Mouse (Mus musculus) ES-CJ7 (cell line): Measurements from ENCODE around the gene Sema3b.

ENCODE experiments used
- DNase-seq: peaks from one replicate; pipeline ENCODE4 v3.0.0; 2011; ENCODE audit warnings: low read depth, low spot score

Sema3b gene

DNA sequence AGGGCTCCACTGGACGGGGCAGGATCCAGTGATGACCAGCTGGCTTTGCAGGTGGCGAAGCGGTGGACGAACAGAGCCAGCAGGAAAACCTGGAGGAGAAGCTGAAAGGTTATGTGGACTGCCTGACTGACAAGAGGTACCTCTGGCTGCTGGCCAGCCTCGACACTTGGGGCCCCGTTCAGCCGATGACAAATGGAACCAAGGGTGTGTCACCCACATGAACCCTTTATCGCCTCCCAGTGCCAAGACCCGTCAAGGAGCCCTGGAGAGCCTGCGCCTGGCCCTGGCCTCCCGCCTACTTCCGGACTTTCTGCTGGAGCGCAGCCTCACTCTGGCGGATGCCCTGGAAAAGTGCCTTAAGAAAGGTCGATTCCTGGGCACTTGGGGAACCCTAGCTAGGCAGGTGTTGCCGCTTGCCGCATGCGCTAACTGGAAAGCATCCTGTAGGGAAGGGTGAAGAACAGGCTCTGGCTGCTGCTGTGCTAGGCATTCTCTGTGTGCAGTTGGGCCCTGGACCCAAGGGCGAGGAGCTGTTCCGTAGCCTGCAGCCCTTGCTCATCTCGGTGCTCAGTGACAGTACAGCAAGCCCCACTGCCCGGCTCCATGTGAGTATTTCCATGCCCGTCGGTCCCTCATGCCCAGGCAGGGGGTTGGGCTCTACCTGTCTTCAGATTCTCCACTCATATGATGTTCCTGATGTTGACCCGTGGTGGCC lies 18.8 kb downstream of the Sema3b start:
- DNase-seq: peak; percentile 76

DNA sequence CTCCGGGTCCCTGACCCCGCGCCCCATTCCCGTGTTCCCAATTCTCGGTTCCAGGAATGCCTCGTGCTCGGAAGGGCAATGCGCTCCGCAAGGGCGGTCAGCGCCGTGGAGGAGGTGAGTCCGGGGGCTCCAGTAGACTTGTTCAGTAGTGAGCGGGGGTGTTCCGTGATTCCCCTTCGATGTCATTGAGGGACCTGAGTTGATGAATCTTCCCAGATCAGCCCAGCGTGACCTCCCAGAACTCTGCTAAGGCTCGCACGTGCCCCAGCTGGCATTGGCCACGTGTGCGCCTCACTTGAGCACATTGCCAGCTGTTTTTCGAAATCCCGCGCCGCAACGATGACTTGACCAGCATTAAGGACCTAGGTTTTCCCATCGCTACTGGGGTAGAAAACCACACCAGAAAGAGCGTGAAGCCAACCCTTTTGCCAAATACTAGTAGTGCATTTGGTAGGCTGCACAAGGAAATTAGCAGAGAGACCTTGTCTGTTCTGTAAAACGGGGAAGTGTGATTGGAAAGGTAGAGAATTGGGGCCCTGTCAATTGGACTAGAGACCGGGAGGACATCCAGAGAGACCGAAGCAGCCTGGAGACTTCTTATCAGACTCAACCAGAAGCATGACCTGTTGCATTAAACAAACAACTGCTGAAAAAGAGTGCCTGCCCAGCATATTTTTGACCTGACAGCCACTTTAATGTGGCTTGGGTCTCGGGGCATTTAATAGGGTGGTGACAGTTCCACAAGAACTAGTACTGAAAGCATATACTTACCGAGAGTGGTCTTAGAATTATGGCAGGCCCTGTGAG lies 21.0 kb downstream of the Sema3b start:
- DNase-seq: peak; percentile 47

DNA sequence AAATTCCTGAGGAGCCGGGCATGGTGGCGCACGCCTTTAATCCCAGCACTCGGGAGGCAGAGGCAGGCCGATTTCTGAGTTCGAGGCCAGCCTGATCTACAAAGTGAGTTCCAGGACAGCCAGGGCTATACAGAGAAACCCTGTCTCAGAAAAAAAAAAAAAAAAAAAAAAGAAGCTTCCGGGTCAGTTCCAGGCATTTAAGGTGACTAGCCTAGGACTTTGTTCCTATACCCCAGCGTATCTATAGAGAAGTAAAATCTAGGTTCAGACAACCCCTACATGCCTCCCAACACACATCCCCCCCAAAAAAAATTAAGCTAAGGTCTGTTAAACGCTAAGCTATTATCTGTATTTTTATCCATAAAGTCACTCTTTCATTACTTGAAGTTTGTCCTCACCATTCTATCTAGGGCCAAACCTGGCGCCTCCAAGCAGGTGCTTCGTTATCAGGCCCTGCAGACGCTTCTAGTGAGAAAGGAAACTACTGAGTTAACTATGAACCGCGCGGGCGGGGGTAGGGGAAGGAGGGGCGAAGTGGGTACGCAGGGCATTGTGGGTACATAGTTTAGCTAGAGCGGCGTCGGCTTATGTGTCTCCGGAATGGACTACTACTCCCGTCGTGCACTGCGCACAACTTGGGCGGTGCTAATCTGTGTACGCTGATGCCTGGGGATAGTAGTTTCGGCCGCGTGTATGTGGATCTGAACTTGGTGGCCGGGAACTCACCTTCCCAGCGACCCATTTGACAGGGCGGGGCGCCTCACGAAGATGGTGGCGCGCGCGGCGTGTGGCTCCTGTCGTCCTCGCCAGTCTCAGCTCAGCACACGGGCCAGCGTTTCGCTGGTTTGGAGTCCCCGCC lies 21.8 kb downstream of the Sema3b start, which contains the start of gene Ifrd2:
Ifrd2 (plus strand) TSS at position 669 of the 859 bp plus-strand sequence.
- DNase-seq: peak; percentile 99

GRCm38 (mm10) chr9:107586504-107586903 lies 22.5 kb downstream of the Sema3b start:
- no peak for DNase-seq

DNA sequence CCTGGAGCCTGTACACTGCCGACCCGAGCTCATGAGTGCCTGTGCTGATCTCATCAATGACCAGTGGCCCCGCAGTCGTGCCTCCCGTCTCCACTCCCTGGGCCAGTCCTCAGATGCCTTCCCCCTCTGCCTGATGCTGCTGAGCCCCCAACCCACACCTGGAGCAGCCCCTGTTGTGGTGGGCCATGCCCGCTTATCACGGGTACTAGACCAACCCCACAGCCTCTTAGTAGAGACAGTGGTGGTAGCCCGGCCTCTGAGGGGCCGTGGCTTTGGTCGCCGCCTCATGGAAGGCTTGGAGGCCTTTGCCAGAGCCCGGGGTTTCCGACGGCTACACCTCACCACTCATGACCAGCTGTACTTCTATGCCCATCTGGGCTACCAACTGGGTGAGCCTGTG lies 25.9 kb downstream of the Sema3b start:
- DNase-seq: no peak

- no peak for DNase-seq
These were observed 26.4 kb downstream of the Sema3b start for GRCm38 (mm10) chr9:107582509-107583062.

DNA sequence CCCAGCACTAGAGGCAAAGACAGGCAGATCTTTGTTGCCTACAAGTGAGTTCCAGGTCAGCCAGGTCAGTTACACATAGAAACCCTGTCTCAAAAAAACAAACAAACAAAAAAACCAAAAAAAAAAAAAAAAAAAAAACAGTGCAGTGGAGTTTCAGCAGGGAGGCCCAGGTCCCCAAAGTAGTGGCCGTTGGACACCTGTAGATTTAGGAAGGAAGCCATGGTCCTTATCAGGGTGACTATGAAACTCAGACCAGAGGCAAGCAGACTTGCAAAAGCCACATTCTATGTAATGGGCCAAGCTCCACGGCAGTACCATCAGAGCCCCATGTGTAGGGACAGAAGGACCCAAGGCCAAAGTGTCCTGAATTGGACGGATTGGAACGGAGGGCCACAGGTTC lies 27.4 kb downstream of the Sema3b start:
- no peak for DNase-seq

- DNase-seq: peak; percentile 85
These were observed 28.3 kb downstream of the Sema3b start, which contains the start of gene Hyal3 for GRCm38 (mm10) chr9:107580501-107581317. Gene Hyal3, plus strand, starts transcription at chr9:107580818.

DNA sequence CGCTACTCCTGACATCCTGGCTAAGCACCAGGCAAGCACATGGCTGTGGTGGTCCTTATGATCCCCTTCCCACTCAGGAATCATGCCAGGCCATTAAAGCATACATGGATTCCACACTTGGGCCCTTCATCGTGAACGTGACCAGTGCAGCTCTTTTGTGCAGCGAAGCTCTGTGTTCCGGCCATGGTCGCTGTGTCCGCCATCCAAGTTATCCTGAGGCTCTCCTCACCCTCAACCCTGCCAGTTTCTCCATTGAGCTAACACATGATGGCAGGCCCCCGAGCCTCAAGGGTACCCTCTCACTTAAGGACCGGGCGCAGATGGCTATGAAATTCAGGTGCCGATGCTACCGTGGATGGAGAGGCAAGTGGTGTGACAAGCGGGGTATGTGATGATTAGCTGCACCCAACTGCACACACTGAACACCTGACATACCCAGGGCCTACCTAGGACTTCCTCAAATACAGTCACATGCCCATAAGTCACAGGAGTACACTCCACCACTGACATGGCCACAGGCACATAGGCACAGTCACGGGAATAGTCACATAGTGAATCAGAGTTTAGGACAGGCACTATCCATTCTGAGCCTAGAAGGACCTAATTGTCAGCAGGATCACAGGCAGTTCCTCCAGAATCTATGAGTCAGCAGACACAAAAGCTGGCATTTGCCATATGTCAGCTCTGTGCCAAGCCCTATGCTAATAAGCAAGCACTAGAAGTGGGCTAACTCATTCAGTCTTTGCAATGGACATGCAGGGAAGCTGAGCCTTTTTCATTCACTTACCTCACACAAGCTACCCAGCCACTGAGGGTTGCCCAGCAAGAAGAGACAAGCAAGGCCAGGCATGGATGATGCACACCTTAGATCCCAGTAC lies 29.8 kb downstream of the Sema3b start:
- no peak for DNase-seq

- DNase-seq: no peak
These were observed 30.4 kb downstream of the Sema3b start, which contains the start of gene Naa80 for GRCm38 (mm10) chr9:107578587-107578986. Gene Naa80, plus strand, starts transcription at chr9:107578887.

GRCm38 (mm10) chr9:107577871-107578270 lies 31.2 kb downstream of the Sema3b start:
- no peak for DNase-seq

DNA sequence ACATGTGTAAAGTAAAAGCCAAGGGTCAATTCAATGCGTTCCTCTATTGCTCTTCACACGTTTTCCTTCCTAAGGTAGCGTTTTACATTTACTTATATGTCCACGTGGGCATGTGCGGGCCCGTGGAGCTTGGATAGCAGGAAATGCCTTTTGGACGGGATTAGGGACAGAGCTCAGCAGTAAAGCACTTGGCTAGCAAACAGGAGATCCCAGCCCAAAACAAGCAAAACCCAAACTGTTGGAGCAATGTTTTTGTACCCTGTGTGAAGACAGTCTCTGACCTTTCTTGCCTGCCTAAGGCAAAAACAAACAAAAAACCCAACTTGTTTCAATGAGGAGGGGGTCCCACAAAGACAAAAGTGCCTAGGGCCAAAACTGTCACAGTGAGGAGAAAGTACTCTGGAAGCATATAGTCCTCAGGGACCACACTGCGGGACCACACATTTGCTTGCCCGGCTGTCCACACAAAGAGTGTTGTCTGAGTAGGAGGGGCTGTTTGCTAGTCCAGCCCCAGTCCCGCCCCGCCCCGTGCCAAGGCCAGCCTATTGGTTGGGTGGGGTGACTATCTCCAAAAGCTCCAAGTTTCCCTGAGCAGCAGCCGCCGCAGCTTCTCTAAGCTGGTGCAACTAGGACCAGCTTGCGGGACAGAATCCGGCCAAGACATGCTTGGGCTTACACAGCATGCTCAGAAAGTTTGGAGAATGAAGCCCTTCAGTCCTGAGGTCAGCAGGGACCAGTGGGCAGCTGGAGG lies 32.5 kb downstream of the Sema3b start, which contains the start of gene Hyal1:
Hyal1 (plus strand) TSS at position 571 of the 751 bp plus-strand sequence.
- DNase-seq: peak; percentile 86

DNA sequence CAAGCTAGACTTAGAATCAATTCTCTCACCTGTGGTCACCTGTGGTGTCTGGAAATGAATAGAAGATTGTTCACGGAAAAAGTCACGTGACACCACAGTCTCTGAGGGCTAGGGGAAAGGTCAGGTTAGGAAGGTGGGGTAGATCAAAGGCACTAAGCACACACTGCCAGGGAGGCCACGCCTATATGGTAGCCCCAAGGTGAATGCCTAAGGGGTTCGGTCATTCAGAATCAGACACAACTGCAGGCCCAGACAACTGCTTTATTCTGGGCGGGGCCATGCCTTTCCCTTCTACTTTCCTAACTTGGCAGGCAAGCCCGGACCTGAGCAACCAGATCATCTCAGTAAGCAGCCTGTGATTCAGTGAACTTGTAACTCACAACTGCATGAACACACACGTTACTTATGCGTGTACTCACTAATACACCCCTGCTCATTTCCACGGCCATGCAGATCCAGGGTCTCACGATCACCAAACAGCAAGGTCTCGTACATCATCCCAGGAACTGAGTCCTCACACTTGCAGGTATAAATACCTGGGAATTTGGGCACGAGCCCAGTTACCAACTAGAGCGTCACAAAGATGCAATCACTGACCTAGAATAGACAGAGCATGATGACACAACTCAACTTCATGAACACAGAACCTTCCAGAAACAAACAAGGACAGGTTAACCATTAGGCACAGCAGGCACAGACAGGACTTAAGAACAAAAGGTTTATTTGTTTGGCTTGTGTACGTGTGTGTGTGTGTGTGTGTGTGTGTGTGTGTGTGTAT lies 33.3 kb downstream of the Sema3b start:
- DNase-seq: peak; percentile 96

GRCm38 (mm10) chr9:107573774-107574173 lies 35.3 kb downstream of the Sema3b start:
- DNase-seq: peak; percentile 78

GRCm38 (mm10) chr9:107572327-107572662 lies 36.7 kb downstream of the Sema3b start:
- DNase-seq: no peak

DNA sequence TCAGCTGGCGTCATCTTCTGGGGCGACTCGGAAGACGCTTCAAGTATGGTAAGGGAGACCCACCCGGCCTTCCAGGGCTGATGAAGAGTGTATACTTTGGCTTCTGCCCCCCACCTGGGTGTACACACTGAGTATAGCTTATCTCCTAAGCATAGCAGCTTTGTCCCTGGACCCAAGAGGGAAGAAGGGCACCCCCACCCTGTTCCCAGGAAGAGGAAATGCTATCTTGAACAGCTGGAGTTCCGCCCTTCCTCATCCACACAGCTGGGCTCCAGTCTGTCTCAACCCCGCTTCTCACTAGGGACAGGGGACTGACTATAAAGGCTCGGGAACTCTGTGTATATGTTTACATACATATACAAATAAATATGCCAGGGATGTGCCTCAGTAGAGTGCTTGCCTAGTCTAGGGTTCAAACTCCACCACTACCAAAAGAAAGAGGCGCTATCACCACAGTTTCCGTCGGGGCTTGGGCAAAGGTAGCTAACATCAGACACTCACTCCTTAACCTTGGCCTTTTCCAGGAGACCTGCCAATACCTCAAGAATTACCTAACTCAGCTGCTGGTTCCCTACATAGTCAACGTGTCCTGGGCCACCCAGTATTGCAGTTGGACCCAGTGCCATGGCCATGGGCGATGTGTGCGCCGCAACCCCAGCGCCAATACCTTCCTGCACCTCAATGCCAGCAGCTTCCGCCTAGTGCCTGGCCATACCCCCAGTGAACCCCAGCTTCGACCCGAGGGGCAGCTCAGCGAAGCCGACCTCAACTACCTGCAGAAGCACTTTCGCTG lies 37.3 kb downstream of the Sema3b start:
- DNase-seq: no peak

DNA sequence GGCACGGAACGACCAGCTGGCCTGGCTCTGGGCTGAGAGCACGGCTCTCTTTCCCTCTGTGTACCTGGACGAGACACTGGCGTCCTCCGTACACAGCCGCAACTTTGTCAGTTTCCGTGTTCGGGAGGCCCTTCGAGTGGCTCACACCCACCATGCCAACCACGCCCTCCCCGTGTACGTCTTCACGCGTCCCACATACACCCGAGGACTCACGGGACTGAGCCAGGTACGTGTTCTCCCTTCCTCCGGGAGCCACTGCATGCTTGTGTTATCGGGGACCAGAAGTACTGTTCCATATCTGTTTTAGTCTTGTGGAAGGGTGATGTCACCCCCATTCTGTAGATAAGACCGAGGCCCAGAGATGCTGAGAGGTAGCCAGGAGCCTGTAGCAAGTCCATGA lies 38.2 kb downstream of the Sema3b start:
- DNase-seq: no peak
